Mouse (Mus musculus) small intestine, adult 2 months (tissue): Measurements from ENCODE around the gene Rnls. TPM values are rescaled to one million over a fixed set of nuclear protein-coding genes. Genes with fewer than 3 reads are reported as not detected.

Experiments
- H3K27ac ChIP-seq: fragments of 200-500 bp; 2 replicates; pipeline ENCODE4 v1.5.1; 2012; ENCODE audit warnings: low read depth, low read length, control low read depth, inconsistent platforms; ENCODE audit not compliant: insufficient read depth
- H3K27me3 ChIP-seq: fragments of 200-500 bp; 2 replicates; pipeline ENCODE4 v1.6.1; 2012; ENCODE audit warnings: mild to moderate bottlenecking, moderate library complexity, low read length, inconsistent platforms; ENCODE audit not compliant: control insufficient read depth, insufficient read depth
- H3K36me3 ChIP-seq: fragments of 200-500 bp; 2 replicates; pipeline ENCODE4 v1.6.1; 2012; ENCODE audit warnings: mild to moderate bottlenecking, low read length, control low read depth, inconsistent platforms; ENCODE audit not compliant: control insufficient read depth, insufficient read depth
- H3K4me1 ChIP-seq: fragments of 200-500 bp; 2 replicates; pipeline ENCODE4 v1.6.1; 2012; ENCODE audit warnings: low read length, inconsistent platforms, mixed read lengths; ENCODE audit not compliant: control insufficient read depth, insufficient read depth, insufficient read length
- H3K4me3 ChIP-seq: fragments of 200-500 bp; 2 replicates; pipeline ENCODE4 v1.5.1; 2012; ENCODE audit warnings: low read depth, mild to moderate bottlenecking, control low read depth, inconsistent platforms, low read length, moderate library complexity
- CTCF ChIP-seq: fragments of 200-500 bp; IDR thresholded peaks from 2 replicates; pipeline ENCODE4 v1.5.1; 2012; ENCODE audit warnings: low read depth, mild to moderate bottlenecking, control low read depth, inconsistent platforms, low read length, moderate library complexity, mixed read lengths; ENCODE audit not compliant: insufficient replicate concordance, insufficient read length; ENCODE audit errors: extremely low read depth
- POLR2A ChIP-seq: fragments of 200-500 bp; IDR thresholded peaks from 2 replicates; pipeline ENCODE4 v1.6.1; 2012; ENCODE audit warnings: low read depth, mild to moderate bottlenecking, control low read depth, inconsistent platforms, low read length, moderate library complexity
- WGBS: fragments of 180-500 bp; shearing (Covaris S2); methylation state at CpG from one replicate; pipeline ENCODE4 v1.1.7; 2018; 5-methylcytosine and 5-hydroxymethylcytosine counted together
- polyA plus RNA-seq: library from polyadenylated mRNA; depleted of rRNA; stranded (reverse); fragments of >200 nt; gene quantifications from 2 replicates; pipeline ENCODE4 v1.2.3, GENCODE M21; 2012; rRNA removed

The Rnls gene
- polyA plus RNA-seq, 1 experiment, result 1.1 TPM

DNA sequence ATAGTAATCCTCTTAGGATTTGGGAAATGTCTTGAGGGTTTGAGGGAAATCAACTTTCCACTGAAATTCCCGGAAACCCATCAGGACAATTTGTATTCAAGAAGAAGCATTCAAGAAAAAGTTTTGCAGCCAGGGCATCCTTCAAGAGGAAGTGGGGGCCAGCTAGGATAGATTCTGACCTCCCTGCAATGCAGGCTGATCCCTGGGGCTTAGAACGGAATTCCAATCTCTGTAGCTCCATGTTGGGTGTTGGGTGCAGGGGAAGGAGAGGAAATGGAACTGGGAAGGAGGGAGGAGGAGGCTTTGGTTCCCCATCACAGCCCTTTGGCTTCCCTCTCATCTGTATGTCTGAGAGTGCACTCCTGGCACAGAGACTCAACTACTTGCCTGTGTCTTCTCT lies 303.2 kb downstream of the Rnls start:
- H3K4me1 ChIP-seq, result no peaks in the 10 kb centered on the region
- TF ChIP-seq POLR2A (no peak), CTCF (no peak)
- H3K36me3 ChIP-seq, result no peaks in the 10 kb centered on the region
- no peaks in the 10 kb centered on the region for H3K27me3 ChIP-seq
- H3K27ac ChIP-seq, result no peak overlapping the region
- 85% methylated on average over 2 of the region's 2 CpGs for WGBS
- H3K4me3 ChIP-seq, result no peak overlapping the region

DNA sequence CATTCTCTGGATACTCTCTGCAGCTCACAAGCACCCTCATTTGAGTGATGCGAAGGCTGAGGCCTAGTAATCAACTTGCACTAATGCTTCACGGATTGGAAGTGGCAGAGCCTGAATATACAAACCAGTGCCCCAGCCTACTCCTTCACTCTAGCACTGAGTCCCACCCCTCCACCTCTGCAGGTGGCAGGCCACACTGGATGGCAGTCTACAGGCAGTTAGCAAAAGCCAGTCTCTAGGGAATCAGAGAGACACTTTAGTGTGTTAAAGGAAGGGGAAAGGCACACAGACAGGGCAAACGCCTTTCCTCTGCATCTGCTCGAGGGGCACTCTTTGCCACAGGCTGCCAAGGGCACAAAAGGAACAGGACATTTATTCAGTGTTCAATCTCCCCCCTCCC lies 304.1 kb downstream of the Rnls start:
- TF ChIP-seq POLR2A (no peak), CTCF (no peak)
- H3K36me3 ChIP-seq, result no peaks in the 10 kb centered on the region
- 78% methylated on average over 4 of the region's 4 CpGs for WGBS

More for the DNA sequence above, 304.1 kb downstream of the Rnls start:
- no peak overlapping the region for H3K27ac ChIP-seq
- H3K27me3 ChIP-seq, result no peaks in the 10 kb centered on the region
- H3K4me1 ChIP-seq, result no peaks in the 10 kb centered on the region
- H3K4me3 ChIP-seq, result no peak overlapping the region

Other genes with a start within 250 kb of the Rnls start
- not detected in 2 replicates for gene Lipo4, start 125.5 kb upstream of the Rnls start, polyA plus RNA-seq
- not detected in 2 replicates for gene Gm8978, start 233.0 kb upstream of the Rnls start, polyA plus RNA-seq